Mouse (Mus musculus) erythroblast, embryonic 14.5 days (primary cell): ENCODE data around the gene Slc39a5. TPM values are rescaled to one million over a fixed set of nuclear protein-coding genes. Genes with fewer than 3 reads are reported as not detected.

Experiments used
- H3K27me3 ChIP-seq: 2 replicates; pipeline ENCODE4 v1.6.1; 2012; ENCODE audit warnings: inconsistent platforms; ENCODE audit not compliant: control insufficient read depth
- H3K36me3 ChIP-seq: 2 replicates; pipeline ENCODE4 v1.6.1; 2012; ENCODE audit warnings: mild to moderate bottlenecking, inconsistent platforms; ENCODE audit not compliant: control insufficient read depth
- H3K4me1 ChIP-seq: 2 replicates; pipeline ENCODE4 v1.6.1; 2012; ENCODE audit warnings: inconsistent platforms; ENCODE audit not compliant: control insufficient read depth
- H3K4me3 ChIP-seq: replicated peaks from 2 replicates; pipeline ENCODE3; 2012; ENCODE audit warnings: moderate library complexity, mild to moderate bottlenecking, inconsistent platforms
- H3K9me3 ChIP-seq: 2 replicates; pipeline ENCODE4 v1.6.1; 2012; ENCODE audit warnings: low read length, inconsistent platforms, mixed read lengths; ENCODE audit not compliant: control insufficient read depth
- GATA1 ChIP-seq: IDR thresholded peaks from 2 replicates; pipeline ENCODE4 v1.6.1; 2012; ENCODE audit warnings: low read length, inconsistent platforms, mixed read lengths
- TAL1 ChIP-seq: IDR thresholded peaks from 3 replicates; pipeline ENCODE4 v1.6.1; 2012; ENCODE audit warnings: low read length, inconsistent platforms, mixed read lengths
- polyA plus RNA-seq: library from polyadenylated mRNA; stranded (reverse); fragments of >175 nt; gene quantifications from 2 replicates; pipeline ENCODE4 v1.2.3, GENCODE M21; 2012

The Slc39a5 gene
- polyA plus RNA-seq, 1 experiment, result 0.15 TPM

- Histone ChIP-seq H3K36me3 (peaks cover 59% of the 10 kb centered on the region), H3K4me1 (no peaks in the 10 kb centered on the region; the same call in 1 of the 2 replicates), H3K27me3 (no peaks in the 10 kb centered on the region), H3K9me3 (no peaks in the 10 kb centered on the region), H3K4me3 (no peak overlapping the region)
- TF ChIP-seq GATA1 (no peak), TAL1 (no peak)
These were observed 34.3 kb upstream of the Slc39a5 start for GRCm38 (mm10) chr10:128435186-128435823.

- H3K4me1 ChIP-seq, result no peaks in the 10 kb centered on the region; the same call in 1 of the 2 replicates
- H3K4me3 ChIP-seq, result no peak overlapping the region
- no peak for TF ChIP-seq GATA1
- TF ChIP-seq TAL1, result no peak
- peaks cover 57% of the 10 kb centered on the region for H3K36me3 ChIP-seq
- H3K9me3 ChIP-seq, result no peaks in the 10 kb centered on the region
- H3K27me3 ChIP-seq, result no peaks in the 10 kb centered on the region
These were observed 33.7 kb upstream of the Slc39a5 start for GRCm38 (mm10) chr10:128434681-128435080.

GRCm38 (mm10) chr10:128433417-128433816, 32.4 kb upstream of the Slc39a5 start:
- Histone ChIP-seq H3K4me1 (no peaks in the 10 kb centered on the region; the same call in 1 of the 2 replicates), H3K27me3 (no peaks in the 10 kb centered on the region), H3K36me3 (peaks cover 59% of the 10 kb centered on the region), H3K4me3 (no peak overlapping the region), H3K9me3 (no peaks in the 10 kb centered on the region)
- TF ChIP-seq TAL1 (no peak), GATA1 (no peak)

- no peaks in the 10 kb centered on the region for H3K9me3 ChIP-seq
- H3K4me1 ChIP-seq, result peaks cover 3% of the 10 kb centered on the region; the same call in 1 of the 2 replicates
- peaks cover 31% of the 10 kb centered on the region for H3K36me3 ChIP-seq
- H3K27me3 ChIP-seq, result no peaks in the 10 kb centered on the region
- no peak for TF ChIP-seq TAL1
- TF ChIP-seq GATA1, result no peak
- H3K4me3 ChIP-seq, result no peak overlapping the region
These were observed 28.4 kb upstream of the Slc39a5 start for GRCm38 (mm10) chr10:128429454-128429853.

GRCm38 (mm10) chr10:128429052-128429451, 28.0 kb upstream of the Slc39a5 start:
- Histone ChIP-seq H3K4me1 (peaks cover 3% of the 10 kb centered on the region; the same call in 1 of the 2 replicates), H3K27me3 (no peaks in the 10 kb centered on the region), H3K36me3 (peaks cover 30% of the 10 kb centered on the region), H3K4me3 (no peak overlapping the region), H3K9me3 (no peaks in the 10 kb centered on the region)
- TF ChIP-seq TAL1, result no peak
- TF ChIP-seq GATA1, result no peak

GRCm38 (mm10) chr10:128425260-128425659, 24.2 kb upstream of the Slc39a5 start:
- Histone ChIP-seq H3K4me1 (peaks cover 3% of the 10 kb centered on the region; the same call in 1 of the 2 replicates), H3K9me3 (no peaks in the 10 kb centered on the region), H3K36me3 (peaks cover 40% of the 10 kb centered on the region), H3K4me3 (no peak overlapping the region), H3K27me3 (no peaks in the 10 kb centered on the region)
- TF ChIP-seq TAL1 (no peak), GATA1 (no peak)

- Histone ChIP-seq H3K36me3 (peaks cover 36% of the 10 kb centered on the region), H3K27me3 (no peaks in the 10 kb centered on the region), H3K4me3 (no peak overlapping the region)
These were observed 23.6 kb upstream of the Slc39a5 start for GRCm38 (mm10) chr10:128424604-128425003.

GRCm38 (mm10) chr10:128422426-128422825, 21.4 kb upstream of the Slc39a5 start:
- Histone ChIP-seq H3K9me3 (no peaks in the 10 kb centered on the region), H3K36me3 (peaks cover 35% of the 10 kb centered on the region), H3K27me3 (no peaks in the 10 kb centered on the region), H3K4me1 (peaks cover 3% of the 10 kb centered on the region; the same call in 1 of the 2 replicates), H3K4me3 (no peak overlapping the region)
- no peak for TF ChIP-seq TAL1
- no peak for TF ChIP-seq GATA1

More at GRCm38 (mm10) chr10:128424604-128425003, 23.6 kb upstream of the Slc39a5 start:
- Histone ChIP-seq H3K9me3 (no peaks in the 10 kb centered on the region), H3K4me1 (peaks cover 3% of the 10 kb centered on the region; the same call in 1 of the 2 replicates)
- TF ChIP-seq GATA1, result no peak
- no peak for TF ChIP-seq TAL1

GRCm38 (mm10) chr10:128414848-128415247, 13.8 kb upstream of the Slc39a5 start:
- Histone ChIP-seq H3K4me3 (no peak overlapping the region), H3K27me3 (no peaks in the 10 kb centered on the region), H3K9me3 (no peaks in the 10 kb centered on the region), H3K36me3 (peaks cover 33% of the 10 kb centered on the region), H3K4me1 (peaks cover 44% of the 10 kb centered on the region)
- TF ChIP-seq GATA1 (no peak), TAL1 (no peak)

GRCm38 (mm10) chr10:128413076-128413475, 12.0 kb upstream of the Slc39a5 start:
- TF ChIP-seq GATA1 (no peak), TAL1 (no peak)
- H3K9me3 ChIP-seq, result no peaks in the 10 kb centered on the region
- no peaks in the 10 kb centered on the region for H3K27me3 ChIP-seq
- H3K36me3 ChIP-seq, result peaks cover 25% of the 10 kb centered on the region
- H3K4me3 ChIP-seq, result no peak overlapping the region
- peaks cover 57% of the 10 kb centered on the region for H3K4me1 ChIP-seq
